Mouse (Mus musculus): Measurements from ENCODE around the gene Ccdc18.
"Not testable (repeated sequence)": the region's sequence is repeated elsewhere in the genome, so short reads cannot be mapped to it uniquely, and the experiment has no call there.

Gene Ccdc18

DNA sequence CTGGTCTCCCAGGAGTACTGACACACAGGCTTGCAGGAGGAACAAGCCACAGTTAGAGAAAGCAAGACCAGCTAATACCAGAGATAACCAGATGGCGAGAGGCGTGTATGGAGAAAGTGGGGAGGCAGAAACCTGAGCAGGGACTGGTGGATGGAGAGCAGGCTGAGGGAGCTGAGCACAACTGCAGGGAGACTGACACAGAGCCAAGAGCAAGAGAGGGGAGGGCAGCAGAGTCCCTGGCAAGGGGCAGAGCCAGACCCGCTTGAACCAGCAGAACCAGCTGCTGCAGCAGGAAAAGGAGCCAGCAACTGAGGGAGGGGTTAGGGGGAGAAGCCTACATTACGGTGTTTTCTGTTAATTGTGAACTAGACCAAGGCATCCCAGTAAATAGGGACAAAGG, 130.0 kb downstream of the Ccdc18 start:
- no peak for DNase-seq (ENCODE audit: low read depth, low spot score)

DNA sequence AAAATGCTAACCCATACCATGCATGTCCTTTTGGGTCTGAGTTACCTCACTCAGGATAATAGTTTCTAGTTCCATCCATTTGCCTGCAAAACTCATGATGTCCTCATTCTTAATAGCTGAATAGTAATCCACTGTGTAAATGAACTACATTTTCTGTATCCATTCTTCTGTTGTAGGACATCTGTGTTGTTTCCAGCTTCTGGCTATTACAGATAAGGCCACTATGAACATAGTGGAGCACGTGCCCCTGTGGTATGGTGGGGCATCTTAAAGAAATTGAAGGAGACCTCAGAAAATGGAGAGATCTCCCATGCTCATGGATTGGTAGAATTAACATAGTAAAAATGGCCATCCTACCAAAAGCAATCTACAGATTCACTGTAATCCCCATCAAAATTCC, 131.1 kb downstream of the Ccdc18 start:
- DNase-seq (ENCODE audit: low read depth, low spot score) = not testable (repeated sequence)

- DNase-seq (ENCODE audit: low read depth, low spot score) = no peak
These were observed 134.3 kb downstream of the Ccdc18 start for GRCm38 (mm10) chr5:108266990-108267389.

DNA sequence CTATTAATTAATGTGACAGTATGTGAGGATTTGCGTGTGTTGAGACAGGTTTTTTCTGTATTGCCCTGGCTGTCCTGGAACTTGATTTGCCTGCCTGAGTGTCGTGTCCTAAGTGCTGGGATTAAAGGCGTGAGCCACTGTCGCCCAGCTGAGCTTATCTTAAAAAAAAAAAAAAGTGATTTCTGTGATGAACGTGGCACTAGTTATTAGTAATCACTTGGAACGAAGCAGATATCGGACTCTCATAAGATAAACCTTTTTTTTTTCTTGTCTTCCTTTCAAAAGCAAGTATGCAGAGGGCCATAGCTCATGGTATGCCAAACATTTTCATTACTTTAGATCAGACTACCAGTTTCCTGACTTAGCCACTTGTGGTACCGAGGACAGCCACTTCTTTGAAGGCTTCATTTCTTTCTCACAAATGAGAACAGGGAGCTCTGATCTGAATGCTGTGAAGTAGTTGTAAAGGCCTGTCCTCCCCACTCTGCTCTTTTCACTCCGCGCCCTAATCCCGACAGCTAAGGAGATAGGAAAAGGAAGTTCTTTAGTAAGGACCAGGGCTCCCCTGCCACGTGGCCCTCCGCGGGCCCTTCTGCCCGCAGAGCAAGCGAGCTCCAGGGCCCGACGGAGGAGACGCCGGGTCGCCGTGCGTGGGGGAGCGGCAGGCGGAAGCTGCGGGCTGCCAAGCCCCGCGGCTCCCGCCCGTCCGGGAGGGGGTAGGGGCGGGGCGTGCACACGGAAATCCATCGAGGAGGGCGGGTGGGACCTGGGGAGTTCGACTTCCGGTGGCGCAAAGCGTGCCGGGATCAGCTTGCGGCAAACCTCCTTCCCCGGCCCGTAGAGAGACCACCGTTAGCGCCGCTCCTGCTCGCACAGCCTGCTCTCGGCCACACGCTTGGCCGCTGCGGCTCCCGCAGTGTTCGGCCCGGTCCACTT, 135.7 kb downstream of the Ccdc18 start, which contains the start of gene Dr1:
Gene Dr1 (plus strand): TSS at position 771 of the 936 bp plus-strand sequence.
- DNase-seq (ENCODE audit: low read depth, low spot score) = peak; percentile 82

GRCm38 (mm10) chr5:108269063-108269810, 136.6 kb downstream of the Ccdc18 start:
- DNase-seq (ENCODE audit: low read depth, low spot score) = no peak

- no peak for DNase-seq (ENCODE audit: low read depth, low spot score)
These were observed 137.1 kb downstream of the Ccdc18 start for GRCm38 (mm10) chr5:108269811-108270151.

- no peak for DNase-seq (ENCODE audit: low read depth, low spot score)
These were observed 137.7 kb downstream of the Ccdc18 start for GRCm38 (mm10) chr5:108270415-108270814.

DNA sequence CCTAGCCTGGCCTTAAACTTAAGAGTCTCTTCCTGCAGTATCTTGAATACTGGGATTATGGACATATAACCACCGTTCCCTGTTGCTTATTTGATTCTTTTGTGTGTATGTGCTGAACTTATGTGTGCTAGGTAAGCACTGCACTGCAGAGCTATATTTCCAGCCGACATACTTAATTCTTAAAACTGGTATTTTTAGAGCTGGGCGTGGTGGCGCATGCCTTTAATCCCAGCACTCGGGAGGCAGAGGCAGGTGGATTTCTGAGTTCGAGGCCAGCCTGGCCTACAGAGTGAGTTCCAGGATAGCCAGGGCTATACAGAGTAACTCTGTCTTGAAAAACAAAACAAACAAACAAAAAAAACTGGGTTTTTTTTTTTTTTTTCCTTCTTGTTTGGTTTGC, 138.7 kb downstream of the Ccdc18 start:
- DNase-seq (ENCODE audit: low read depth, low spot score) = not testable (repeated sequence)
